Mouse (Mus musculus) intestine, embryonic 14.5 days (tissue): ENCODE measurements around the gene Srcap. TPM values are rescaled to one million over a fixed set of nuclear protein-coding genes. Genes with fewer than 3 reads are reported as not detected.
"Not testable (repeated sequence)": the region's sequence is repeated elsewhere in the genome, so short reads cannot be mapped to it uniquely, and the experiment has no call there.

Source experiments
- ATAC-seq: fragments of 200-750 bp; cut with Nextera tagmentation; replicated peaks from 2 replicates; pipeline ENCODE4 v1.8.0; 2017; ENCODE audit warnings: low read depth, moderate number of reproducible peaks, moderate TSS enrichment, moderate library complexity; ENCODE audit not compliant: low FRiP score, low TSS enrichment
- DNase-seq: peaks from one replicate; pipeline ENCODE4 v3.0.0-alpha.2; 2018; ENCODE audit warnings: low spot score
- H3K27ac ChIP-seq: fragments of 300-500 bp; sonication (generic); 2 replicates; pipeline ENCODE4 v1.5.1; 2014; ENCODE audit warnings: low read depth, mild to moderate bottlenecking, control low read depth
- H3K27me3 ChIP-seq: fragments of 300-500 bp; sonication (generic); replicated peaks from 2 replicates; pipeline ENCODE4 v1.6.1; 2014; ENCODE audit warnings: low read length, control low read depth; ENCODE audit not compliant: control insufficient read depth, insufficient read depth
- H3K36me3 ChIP-seq: fragments of 300-500 bp; sonication (generic); 2 replicates; pipeline ENCODE4 v1.6.1; 2014; ENCODE audit warnings: low read length, control low read depth; ENCODE audit not compliant: control insufficient read depth, insufficient read depth
- H3K4me1 ChIP-seq: fragments of 300-500 bp; sonication (generic); replicated peaks from 2 replicates; pipeline ENCODE4 v1.6.1; 2014; ENCODE audit warnings: low read length, control low read depth, mixed read lengths; ENCODE audit not compliant: control insufficient read depth, insufficient read depth
- H3K4me2 ChIP-seq: fragments of 300-500 bp; sonication (generic); 2 replicates; pipeline ENCODE4 v1.6.1; 2014; ENCODE audit warnings: low read length
- H3K4me3 ChIP-seq: fragments of 300-500 bp; sonication (generic); 2 replicates; pipeline ENCODE4 v1.5.1; 2014; ENCODE audit warnings: low read depth, low read length, control low read depth, mixed read lengths
- H3K9ac ChIP-seq: fragments of 300-500 bp; sonication (generic); 2 replicates; pipeline ENCODE4 v1.6.1; 2014; ENCODE audit warnings: mild to moderate bottlenecking, low read length
- H3K9me3 ChIP-seq: fragments of 300-500 bp; sonication (generic); 2 replicates; pipeline ENCODE4 v1.6.1; 2016; ENCODE audit warnings: low read length, control low read depth; ENCODE audit not compliant: control insufficient read depth
- WGBS: fragments of 180-500 bp; shearing (Covaris S2); extraction: QIAGEN DNeasy Blood & Tissue Kit; methylation state at CpG from one replicate; pipeline ENCODE4 v1.1.7; 2014; 5-methylcytosine and 5-hydroxymethylcytosine counted together
- polyA plus RNA-seq: library from polyadenylated mRNA; unstranded; fragments of >200 nt; fragmentation: Nextera tagmentation; extraction: Ambion mirVana; gene quantifications from 2 replicates; pipeline ENCODE4 v1.2.1, GENCODE M21; 2014

Srcap gene
- polyA plus RNA-seq, 1 experiment from 2014 or later: 49.4 TPM

DNA sequence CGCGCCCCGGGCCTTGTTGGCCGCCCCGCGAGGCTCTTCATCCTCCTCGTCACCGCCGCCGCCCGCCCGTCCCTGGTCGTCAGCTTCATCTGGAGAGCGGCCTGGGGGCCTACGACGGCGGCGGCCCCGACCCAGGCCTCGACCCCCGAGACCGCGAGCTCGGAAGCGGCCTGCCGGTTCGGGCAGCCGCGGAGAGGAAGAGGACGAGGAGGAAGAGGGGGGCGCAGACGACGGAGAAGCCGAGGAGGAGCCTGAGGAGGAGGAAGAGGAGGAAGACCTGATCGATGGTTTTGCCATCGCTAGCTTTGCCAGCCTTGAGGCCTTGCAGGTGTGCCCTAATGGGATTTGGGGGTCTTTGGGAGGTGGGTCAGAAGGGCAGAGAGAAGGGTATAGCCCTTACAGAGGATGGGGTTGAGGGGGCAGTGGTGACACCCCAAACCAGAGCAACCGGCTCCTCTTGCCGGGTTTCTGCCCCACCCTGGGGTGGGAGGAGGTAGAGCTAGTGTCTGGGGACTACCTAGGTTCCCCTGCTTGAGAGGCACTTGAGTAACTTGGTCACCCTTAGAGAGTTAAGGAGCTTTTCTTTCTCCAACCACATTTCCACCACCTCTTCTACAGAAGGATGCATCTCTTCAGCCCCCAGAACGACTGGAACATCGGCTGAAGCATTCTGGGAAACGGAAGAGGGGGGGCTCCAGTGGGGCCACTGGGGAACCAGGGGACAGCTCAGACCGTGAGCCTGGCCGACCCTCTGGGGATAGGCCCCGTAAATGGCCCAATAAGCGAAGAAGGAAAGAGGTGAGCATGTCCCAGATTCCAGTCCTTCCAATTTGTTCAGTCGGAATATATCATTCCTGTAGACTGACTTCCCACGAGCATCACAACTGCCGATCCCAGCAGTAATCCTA, 32.2 kb upstream of the Srcap start:
- peak overlapping the region; percentile 83 for H3K4me3 ChIP-seq
- 4% methylated on average over 47 of the region's 48 CpGs for WGBS
- H3K4me1 ChIP-seq: peaks cover 21% of the 10 kb centered on the region
- peak overlapping the region; percentile 95 for H3K4me2 ChIP-seq
- H3K27me3 ChIP-seq: no peaks in the 10 kb centered on the region
- H3K9me3 ChIP-seq: no peaks in the 10 kb centered on the region
- peak overlapping the region; percentile 92 for H3K9ac ChIP-seq
- peak overlapping the region; percentile 97 for H3K27ac ChIP-seq
- H3K36me3 ChIP-seq: peaks cover 56% of the 10 kb centered on the region
- ATAC-seq (no peak), DNase-seq (no peak)

DNA sequence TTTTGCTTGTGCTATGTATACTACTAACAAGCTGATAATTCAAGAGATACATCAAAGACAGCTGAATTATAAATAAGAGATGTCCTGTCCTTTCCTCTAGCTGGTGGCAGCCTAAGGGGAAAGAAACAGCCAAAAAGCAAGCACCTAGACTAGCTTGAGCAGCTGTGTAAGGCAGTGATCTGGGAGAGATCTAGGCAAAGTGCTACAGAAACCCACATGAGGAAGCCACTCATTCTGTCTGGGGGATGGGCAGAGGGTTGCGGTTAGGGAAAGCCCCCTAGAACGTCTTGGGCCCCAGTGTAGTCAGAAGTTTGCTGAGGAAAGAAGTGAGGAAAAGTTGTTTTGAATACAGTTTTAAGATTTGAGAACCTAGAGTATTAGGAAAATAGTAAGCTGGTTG, 31.5 kb upstream of the Srcap start:
- Histone ChIP-seq H3K4me1 (peaks cover 21% of the 10 kb centered on the region), H3K27me3 (no peaks in the 10 kb centered on the region), H3K9ac (peak overlapping the region; percentile 92), H3K9me3 (no peaks in the 10 kb centered on the region), H3K4me3 (peak overlapping the region; percentile 83), H3K4me2 (peak overlapping the region; percentile 95), H3K36me3 (peaks cover 56% of the 10 kb centered on the region), H3K27ac (no peak overlapping the region)
- no peak for DNase-seq
- no peak for ATAC-seq
- WGBS: 53% methylated on average over 2 of the region's 2 CpGs

DNA sequence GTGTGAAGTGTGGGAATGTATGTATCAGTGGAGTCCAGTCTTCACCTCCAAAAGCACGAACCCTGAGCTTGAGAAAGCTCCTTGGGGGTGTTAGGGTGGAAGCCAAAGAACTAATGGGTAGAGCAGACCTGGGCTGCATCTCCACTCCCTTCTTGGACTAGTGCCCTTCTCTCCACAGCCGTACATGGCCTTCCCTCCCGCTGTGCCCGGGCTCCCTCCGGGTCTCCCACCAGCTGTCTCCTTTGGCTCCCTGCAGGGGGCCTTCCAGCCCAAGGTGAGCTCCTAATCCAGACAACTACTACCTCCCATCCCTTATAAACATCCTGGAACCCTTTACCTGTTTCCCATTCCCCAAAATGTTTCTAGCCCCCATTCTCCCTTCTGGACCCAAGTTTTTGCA, 26.4 kb upstream of the Srcap start:
- 83% methylated on average over 5 of the region's 5 CpGs for WGBS
- Histone ChIP-seq H3K9me3 (no peaks in the 10 kb centered on the region), H3K27ac (no peak overlapping the region), H3K4me1 (peaks cover 8% of the 10 kb centered on the region), H3K4me3 (no peak overlapping the region), H3K9ac (no peak overlapping the region), H3K4me2 (no peak overlapping the region), H3K36me3 (peaks cover 86% of the 10 kb centered on the region), H3K27me3 (no peaks in the 10 kb centered on the region)
- no peak for DNase-seq
- no peak for ATAC-seq

DNA sequence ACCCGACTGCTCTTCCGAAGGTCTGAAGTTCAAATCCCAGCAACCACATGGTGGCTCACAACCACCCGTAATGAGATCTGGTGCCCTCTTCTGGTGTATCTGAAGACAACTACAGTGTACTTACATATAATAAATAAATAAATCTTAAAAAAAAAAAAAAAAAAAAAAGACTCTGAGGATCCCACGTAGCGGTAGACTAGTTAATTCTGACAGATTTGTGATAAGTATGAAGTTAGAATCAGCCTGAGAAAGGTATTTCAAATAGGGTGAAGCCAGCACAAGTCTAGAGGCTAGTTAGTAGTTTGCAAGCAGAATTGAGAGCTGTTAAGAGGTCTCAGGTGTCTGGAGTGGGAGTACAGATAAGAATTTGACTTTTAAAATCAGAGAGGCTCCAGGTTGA, 23.4 kb upstream of the Srcap start:
- H3K27ac ChIP-seq, DNase-seq, H3K9ac ChIP-seq, ATAC-seq, H3K4me2 ChIP-seq, H3K27me3 ChIP-seq, H3K4me3 ChIP-seq, H3K9me3 ChIP-seq, H3K4me1 ChIP-seq: not testable (repeated sequence)
- H3K36me3 ChIP-seq: peaks cover 87% of the 10 kb centered on the region
- 89% methylated on average over 4 of the region's 5 CpGs for WGBS

DNA sequence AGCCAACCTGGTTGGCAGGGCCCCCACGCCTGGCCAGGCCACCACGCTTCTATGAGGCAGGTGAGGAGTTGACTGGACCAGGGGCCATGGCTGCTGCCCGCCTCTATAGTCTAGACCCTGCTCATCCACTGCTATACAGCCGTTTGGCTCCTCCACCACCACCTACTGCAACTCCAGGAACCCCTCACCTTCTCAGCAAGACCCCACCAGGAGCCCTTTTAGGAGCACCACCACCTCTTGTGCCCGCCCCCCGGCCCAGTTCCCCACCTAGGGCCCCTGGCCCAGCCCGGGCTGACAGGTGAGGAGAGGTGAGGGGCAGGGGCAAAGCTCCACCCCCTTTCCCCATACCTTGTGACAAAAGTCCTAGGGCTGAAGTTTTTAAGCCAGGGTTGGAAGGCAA, 21.8 kb upstream of the Srcap start:
- Histone ChIP-seq H3K36me3 (peaks cover 76% of the 10 kb centered on the region), H3K9me3 (no peaks in the 10 kb centered on the region), H3K27me3 (no peaks in the 10 kb centered on the region), H3K4me2 (no peak overlapping the region), H3K27ac (no peak overlapping the region), H3K9ac (no peak overlapping the region), H3K4me1 (no peaks in the 10 kb centered on the region), H3K4me3 (no peak overlapping the region)
- DNase-seq (no peak), ATAC-seq (no peak)
- WGBS: 92% methylated on average over 7 of the region's 7 CpGs

DNA sequence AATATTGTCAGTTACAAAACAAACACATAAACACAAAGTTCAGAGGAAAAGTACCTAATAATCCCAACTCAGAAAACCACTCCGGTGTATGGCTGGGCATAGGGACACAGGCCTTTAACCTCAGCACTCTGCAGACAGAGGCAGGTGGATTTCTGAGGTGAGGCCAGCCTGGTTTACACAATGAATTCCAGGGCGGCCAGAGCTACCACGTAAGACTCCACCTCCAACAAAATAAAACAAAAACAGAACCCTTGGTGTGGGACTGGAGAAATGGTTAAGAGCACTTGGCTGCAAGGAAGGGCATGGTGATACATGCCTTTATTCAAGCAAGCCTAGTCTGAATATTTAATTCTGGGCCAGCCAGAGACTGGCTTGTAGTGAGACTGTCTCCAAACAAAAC, 19.9 kb upstream of the Srcap start:
- Histone ChIP-seq H3K4me1 (no peaks in the 10 kb centered on the region), H3K4me2 (no peak overlapping the region), H3K4me3 (no peak overlapping the region), H3K27ac (no peak overlapping the region), H3K27me3 (no peaks in the 10 kb centered on the region), H3K9ac (no peak overlapping the region), H3K36me3 (peaks cover 57% of the 10 kb centered on the region), H3K9me3 (no peaks in the 10 kb centered on the region)
- WGBS: 88% methylated on average over 3 of the region's 3 CpGs
- no peak for DNase-seq
- no peak for ATAC-seq

DNA sequence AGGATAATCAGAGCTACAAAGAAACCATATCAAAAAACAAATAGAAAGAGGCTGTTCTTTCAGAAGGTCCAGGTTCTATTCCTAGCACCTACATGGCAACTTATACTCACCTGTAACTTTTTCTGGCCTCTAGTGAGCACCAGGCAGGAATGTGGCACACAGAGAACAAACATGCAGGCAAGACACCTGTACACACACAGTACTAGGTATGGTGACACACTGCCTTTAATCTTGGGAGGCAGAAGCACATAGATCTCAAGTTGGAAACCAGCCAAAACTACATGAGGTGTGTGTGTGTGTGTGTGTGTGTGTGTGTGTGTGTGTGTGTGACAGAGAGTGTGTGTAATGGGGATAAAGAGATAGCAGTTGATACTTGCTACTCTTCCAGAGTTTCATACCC, 17.1 kb upstream of the Srcap start:
- Histone ChIP-seq H3K4me1 (no peaks in the 10 kb centered on the region), H3K27me3 (no peaks in the 10 kb centered on the region), H3K27ac (no peak overlapping the region), H3K4me2 (no peak overlapping the region), H3K9me3 (no peaks in the 10 kb centered on the region), H3K4me3 (no peak overlapping the region), H3K36me3 (peaks cover 32% of the 10 kb centered on the region), H3K9ac (no peak overlapping the region)
- DNase-seq (no peak), ATAC-seq (no peak)

DNA sequence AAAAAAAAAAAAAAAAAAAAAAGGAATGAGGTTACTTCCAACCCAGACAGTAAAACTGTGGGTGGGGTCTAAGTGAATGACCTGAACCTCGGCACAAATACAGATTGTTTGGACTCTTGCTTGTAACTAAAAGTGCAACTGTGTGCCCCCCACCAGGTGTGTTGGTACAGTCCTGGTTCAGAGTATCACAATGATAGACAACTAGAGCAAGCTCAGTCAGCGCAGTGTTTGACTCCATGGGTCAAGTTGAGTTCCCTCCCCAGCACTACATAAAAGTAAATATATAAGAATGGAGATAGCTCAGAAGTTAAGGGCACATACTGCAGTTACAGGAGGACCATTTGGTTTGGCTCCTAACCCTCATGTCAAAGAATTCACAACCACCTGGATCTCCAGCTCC, 14.4 kb upstream of the Srcap start:
- DNase-seq: no peak
- Histone ChIP-seq H3K4me2 (no peak overlapping the region), H3K27ac (no peak overlapping the region), H3K9me3 (no peaks in the 10 kb centered on the region), H3K4me1 (no peaks in the 10 kb centered on the region), H3K9ac (no peak overlapping the region), H3K36me3 (0 out of 2 replicates have a peak, but pooled peaks cover 5% of the 10 kb centered on the region), H3K27me3 (no peaks in the 10 kb centered on the region), H3K4me3 (no peak overlapping the region)
- WGBS: 76% methylated on average over 2 of the region's 2 CpGs
- no peak for ATAC-seq

DNA sequence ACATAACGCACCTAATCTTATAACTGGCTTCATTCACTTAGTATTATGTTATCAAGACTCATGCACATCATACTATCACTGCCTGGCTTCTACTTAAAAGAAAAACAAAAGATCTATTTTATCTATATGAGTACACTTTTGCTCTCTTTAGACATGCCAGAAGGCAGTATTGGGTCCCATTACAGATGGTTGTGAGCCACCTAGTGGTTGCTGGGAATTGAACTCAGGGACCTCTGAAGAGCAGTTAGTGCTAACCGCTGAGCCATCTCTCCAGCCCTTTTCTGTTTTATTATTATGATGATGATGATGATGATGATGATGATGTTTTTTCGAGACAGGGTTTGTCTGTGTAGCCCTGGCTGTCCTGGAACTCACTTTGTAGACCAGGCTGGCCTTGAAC, 13.4 kb upstream of the Srcap start:
- no peaks in the 10 kb centered on the region for H3K9me3 ChIP-seq
- H3K27me3 ChIP-seq: no peaks in the 10 kb centered on the region
- H3K4me3 ChIP-seq: no peak overlapping the region
- H3K9ac ChIP-seq: no peak overlapping the region
- no peak for ATAC-seq
- H3K27ac ChIP-seq: no peak overlapping the region
- DNase-seq: no peak
- H3K4me2 ChIP-seq: no peak overlapping the region
- H3K4me1 ChIP-seq: no peaks in the 10 kb centered on the region
- no peaks in the 10 kb centered on the region for H3K36me3 ChIP-seq
- WGBS: 37% methylated on average over 3 of the region's 3 CpGs
